Mouse (Mus musculus) liver, embryonic 18 days (tissue): ENCODE measurements around the gene Gm20661. TPM values are rescaled to one million over a fixed set of nuclear protein-coding genes. Genes with fewer than 3 reads are reported as not detected.

Source experiments
- polyA plus RNA-seq: library from polyadenylated mRNA; depleted of rRNA; stranded (reverse); fragments of >200 nt; gene quantifications from 2 replicates; pipeline ENCODE4 v1.2.3, GENCODE M21; 2012; rRNA removed

Gene Gm20661
- 0.52 and 0.65 TPM in 2 replicates for polyA plus RNA-seq

GRCm38 (mm10) chr9:107982681-107983346 lies at the start of gene Gm20661:
Gm20661 (plus strand) TSS chr9:107983058.

GRCm38 (mm10) chr9:107935374-107935773 lies 47.5 kb upstream of the Gm20661 start, which contains the start of gene Camkv:
Camkv (plus strand) TSS chr9:107935674.

GRCm38 (mm10) chr9:107949922-107950235 lies 33.0 kb upstream of the Gm20661 start, which contains the start of gene Traip:
Traip (plus strand) TSS chr9:107950136.

GRCm38 (mm10) chr9:107975399-107976386 lies 7.2 kb upstream of the Gm20661 start, which contains the start of gene Uba7:
Uba7 (plus strand) TSS chr9:107975505.

GRCm38 (mm10) chr9:107985131-107986119 lies 2.6 kb downstream of the Gm20661 start, which contains the start of gene Inka1:
Inka1 (minus strand) TSS chr9:107985879.

GRCm38 (mm10) chr9:107992197-107992596 lies 9.3 kb downstream of the Gm20661 start, which contains the start of gene Cdhr4:
Cdhr4 (plus strand) TSS chr9:107992497.

GRCm38 (mm10) chr9:107996049-107996448 lies 13.2 kb downstream of the Gm20661 start, which contains the start of gene Gm20662:
Gm20662 (plus strand) TSS chr9:107996349.

GRCm38 (mm10) chr9:108001922-108002770 lies 19.3 kb downstream of the Gm20661 start, which contains the start of gene Ip6k1:
Ip6k1 (plus strand) TSS chr9:108002501.

Other genes starting within 250 kb of the Gm20661 start
- 33.4 and 38.1 TPM in 2 replicates for gene Rbm5, start 212.1 kb upstream of the Gm20661 start, polyA plus RNA-seq
- gene Rbm6, start 109.8 kb upstream of the Gm20661 start, polyA plus RNA-seq, result 15.2 and 17.3 TPM in 2 replicates
- 5.2 and 5.3 TPM in 2 replicates for gene Mon1a, start 94.9 kb upstream of the Gm20661 start, polyA plus RNA-seq
- 2.3 and 3.0 TPM in 2 replicates for gene Mst1r, start 76.2 kb upstream of the Gm20661 start, polyA plus RNA-seq
- gene Actl11, start 54.6 kb upstream of the Gm20661 start, polyA plus RNA-seq, result not detected in 2 replicates
- 0.16 and 0.19 TPM in 2 replicates for gene Camkv, start 47.4 kb upstream of the Gm20661 start, polyA plus RNA-seq
- gene Traip, start 32.9 kb upstream of the Gm20661 start, polyA plus RNA-seq, result 3.0 TPM in 2 replicates
- 108 and 109 TPM in 2 replicates for gene Uba7, start 7.6 kb upstream of the Gm20661 start, polyA plus RNA-seq
- 16.2 and 17.0 TPM in 2 replicates for gene Inka1, start 2.8 kb downstream of the Gm20661 start, polyA plus RNA-seq
- 2.9 TPM in 2 replicates for gene Cdhr4, start 9.4 kb downstream of the Gm20661 start, polyA plus RNA-seq
- gene Gm20662, start 13.3 kb downstream of the Gm20661 start, polyA plus RNA-seq, result 1.1 TPM in 2 replicates
- gene Ip6k1, start 19.4 kb downstream of the Gm20661 start, polyA plus RNA-seq, result 32.7 and 35.2 TPM in 2 replicates
- gene Gmppb, start 66.2 kb downstream of the Gm20661 start, polyA plus RNA-seq, result 11.3 and 11.8 TPM in 2 replicates
- gene Amigo3, start 70.1 kb downstream of the Gm20661 start, polyA plus RNA-seq, result 0.44 and 0.62 TPM in 2 replicates
- 92.9 and 96.0 TPM in 2 replicates for gene Mst1, start 97.4 kb downstream of the Gm20661 start, polyA plus RNA-seq
- 53.9 and 64.1 TPM in 2 replicates for gene Rnf123, start 100.3 kb downstream of the Gm20661 start, polyA plus RNA-seq
- 81.3 and 81.5 TPM in 2 replicates for gene Apeh, start 111.5 kb downstream of the Gm20661 start, polyA plus RNA-seq
- gene Bsn, start 207.3 kb downstream of the Gm20661 start, polyA plus RNA-seq, result 0.46 and 0.60 TPM in 2 replicates